Comparison of ENCODE assay signal across 8 mouse cellular contexts in the genomic region with DNA sequence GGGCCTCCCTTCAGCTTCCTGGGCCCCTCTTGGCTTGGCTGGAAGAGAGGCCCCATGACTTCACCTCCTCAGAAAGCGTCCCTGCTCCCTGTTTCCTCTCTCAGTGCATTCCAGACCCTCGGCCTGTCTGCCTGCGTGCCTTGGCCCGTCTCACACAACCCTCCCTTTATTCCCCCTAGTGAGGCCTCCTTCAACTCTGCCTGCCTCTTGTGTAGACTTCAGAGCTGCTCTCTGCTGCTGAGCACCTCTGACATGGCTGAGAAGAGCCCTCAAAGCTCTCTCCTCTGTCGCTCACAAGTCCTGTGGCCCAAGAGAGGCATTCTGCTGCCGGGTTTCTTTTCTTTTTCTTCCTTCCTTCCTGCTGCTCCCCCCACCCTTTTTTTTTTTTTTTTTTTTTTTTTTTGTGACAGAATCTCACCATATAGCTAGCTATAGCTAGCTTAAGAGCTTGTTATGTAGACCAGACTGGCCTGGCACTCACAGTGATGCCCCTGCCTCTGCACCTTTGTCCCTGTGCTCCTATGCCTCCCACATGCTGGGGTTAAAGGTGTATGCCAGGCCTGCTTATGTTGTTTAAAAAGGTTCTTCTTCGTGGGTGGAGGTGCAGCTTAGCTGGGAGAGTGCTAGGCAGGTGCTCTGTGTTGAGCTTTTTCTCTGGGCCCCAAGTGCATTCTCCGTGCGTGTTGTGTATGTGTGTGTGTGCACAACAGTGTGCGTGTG. TPM values are rescaled to one million over a fixed set of nuclear protein-coding genes. Genes with fewer than 3 reads are reported as not detected.
DNase-seq lines count a peak whose midpoint lies in the region; ATAC-seq and TF ChIP-seq lines count a peak whose summit lies in the region.

No protein-coding gene starts in this region.

- 32% methylated on average over 10 of the region's 10 CpGs for WGBS in kidney, postnatal 0 days
- 42% methylated on average over 10 of the region's 10 CpGs for WGBS in forebrain, embryonic 16.5 days
- 41% methylated on average over 10 of the region's 10 CpGs for WGBS in liver, embryonic 13.5 days (ENCODE audit: insufficient replicate concordance)
- 25% methylated on average over 10 of the region's 10 CpGs for WGBS in stomach, embryonic 14.5 days

- intact Hi-C loops in left cerebral cortex, postnatal 10 days (cut with DNase I): no loop called here

- H3K27me3 ChIP-seq in kidney, postnatal 0 days (ENCODE audit: insufficient read depth, low read length): no peaks in the 10 kb centered on the region
- no peaks in the 10 kb centered on the region for H3K27me3 ChIP-seq in forebrain, embryonic 16.5 days (replicated peaks; ENCODE audit: control insufficient read depth, insufficient read depth, low read length)
- no peaks in the 10 kb centered on the region for H3K27me3 ChIP-seq in liver, embryonic 13.5 days
- no peaks in the 10 kb centered on the region for H3K27me3 ChIP-seq in stomach, embryonic 14.5 days (ENCODE audit: control insufficient read depth, insufficient read depth, low read length)

- no peaks in the 10 kb centered on the region for H3K9me3 ChIP-seq in kidney, postnatal 0 days (replicated peaks; ENCODE audit: low read length)
- H3K9me3 ChIP-seq in forebrain, embryonic 16.5 days (ENCODE audit: control insufficient read depth, low read length): no peaks in the 10 kb centered on the region
- H3K9me3 ChIP-seq in liver, embryonic 13.5 days (replicated peaks): no peaks in the 10 kb centered on the region
- no peaks in the 10 kb centered on the region for H3K9me3 ChIP-seq in stomach, embryonic 14.5 days (ENCODE audit: control insufficient read depth, low read depth, low read length)

- no peaks in the 10 kb centered on the region for H3K36me3 ChIP-seq in kidney, postnatal 0 days (ENCODE audit: insufficient read depth, low read length)
- H3K36me3 ChIP-seq in forebrain, embryonic 16.5 days (ENCODE audit: control insufficient read depth, insufficient read depth): no peaks in the 10 kb centered on the region
- H3K36me3 ChIP-seq in liver, embryonic 13.5 days: no peaks in the 10 kb centered on the region
- H3K36me3 ChIP-seq in stomach, embryonic 14.5 days (ENCODE audit: control insufficient read depth, insufficient read depth, low read length): no peaks in the 10 kb centered on the region

- peak; percentile 80 for DNase-seq in kidney, postnatal 0 days (ENCODE audit: low spot score)
- no peak for DNase-seq in kidney, postnatal 36 days
- DNase-seq in liver, embryonic 13.5 days: no peak
- no peak for DNase-seq in left cerebral cortex, postnatal 10 days (ENCODE audit: extremely low spot score in 1 of 2, low spot score in 2 of 2)
- DNase-seq in layer of hippocampus, adult 9-10 months (ENCODE audit: low spot score): no peak
- no peak for DNase-seq in spleen, adult 12 weeks (ENCODE audit: low spot score)

- H3K9ac ChIP-seq in kidney, postnatal 0 days (ENCODE audit: low read depth, low read length): no peak overlapping the region; the same call in 1 of the 2 replicates
- H3K9ac ChIP-seq in forebrain, embryonic 16.5 days (replicated peaks; ENCODE audit: low read depth, low read length): no peak overlapping the region
- peak overlapping the region; percentile 71 for H3K9ac ChIP-seq in liver, embryonic 13.5 days
- peak overlapping the region; percentile 1; the same call in 1 of the 2 replicates for H3K9ac ChIP-seq in stomach, embryonic 14.5 days (replicated peaks; ENCODE audit: low read depth, low read length)

- H3K4me1 ChIP-seq in kidney, postnatal 0 days (replicated peaks; ENCODE audit: insufficient read depth, low read length): peaks cover 16% of the 10 kb centered on the region; the same call in 1 of the 2 replicates
- no peaks in the 10 kb centered on the region for H3K4me1 ChIP-seq in forebrain, embryonic 16.5 days (replicated peaks; ENCODE audit: control insufficient read depth, insufficient read depth, low read length)
- peaks cover 84% of the 10 kb centered on the region for H3K4me1 ChIP-seq in liver, embryonic 13.5 days (replicated peaks)
- peaks cover 36% of the 10 kb centered on the region for H3K4me1 ChIP-seq in stomach, embryonic 14.5 days (ENCODE audit: control insufficient read depth, insufficient read depth, low read length)

- no peak for ATAC-seq in kidney, postnatal 0 days (replicated peaks; ENCODE audit: low FRiP score, low read depth)
- ATAC-seq in forebrain, embryonic 16.5 days: peak; percentile 33; the same call in 1 of the 2 replicates
- no peak for ATAC-seq in liver, embryonic 13.5 days (ENCODE audit: low read depth)
- peak; percentile 85 for ATAC-seq in stomach, embryonic 14.5 days (ENCODE audit: insufficient number of reproducible peaks, insufficient read depth, low FRiP score, low read depth)

- no peak for TF ChIP-seq CTCF in kidney, postnatal 0 days (IDR thresholded peaks at IDR 0.05; ENCODE audit: low read depth)

- H3K4me2 ChIP-seq in kidney, postnatal 0 days (ENCODE audit: low read length): no peak overlapping the region
- H3K4me2 ChIP-seq in forebrain, embryonic 16.5 days (ENCODE audit: low read length): no peak overlapping the region
- peak overlapping the region; percentile 23 for H3K4me2 ChIP-seq in liver, embryonic 13.5 days
- peak overlapping the region; percentile 18; the same call in 1 of the 2 replicates for H3K4me2 ChIP-seq in stomach, embryonic 14.5 days (replicated peaks; ENCODE audit: low read depth, low read length)

- H3K27ac ChIP-seq in kidney, postnatal 0 days: peak overlapping the region; percentile 60
- H3K27ac ChIP-seq in forebrain, embryonic 16.5 days (ENCODE audit: low read length): no peak overlapping the region
- peak overlapping the region; percentile 86 for H3K27ac ChIP-seq in liver, embryonic 13.5 days
- peak overlapping the region; percentile 97 for H3K27ac ChIP-seq in stomach, embryonic 14.5 days (ENCODE audit: low read length)

- no peak overlapping the region for H3K4me3 ChIP-seq in kidney, postnatal 0 days (replicated peaks; ENCODE audit: low read depth, low read length)
- H3K4me3 ChIP-seq in forebrain, embryonic 16.5 days (replicated peaks; ENCODE audit: low read length): no peak overlapping the region
- no peak overlapping the region for H3K4me3 ChIP-seq in liver, embryonic 13.5 days (replicated peaks)
- H3K4me3 ChIP-seq in stomach, embryonic 14.5 days (ENCODE audit: low read depth, low read length): no peak overlapping the region

RNA-seq across cellular contexts. Expression of a gene that starts 22.9 kb away (rescaled TPM):
- polyA plus RNA-seq in kidney, postnatal 0 days (2015; fragmentation: Nextera tagmentation; extraction: Ambion mirVana): 199 and 202 TPM in 2 replicates
- polyA plus RNA-seq in forebrain, embryonic 16.5 days (2015; fragmentation: Nextera tagmentation; extraction: Ambion mirVana): 58.5 and 66.0 TPM in 2 replicates
- 387 and 400 TPM in 2 replicates for polyA plus RNA-seq in liver, embryonic 13.5 days (2015; fragmentation: Nextera tagmentation; extraction: Ambion mirVana)
- 425 and 428 TPM in 2 replicates for polyA plus RNA-seq in stomach, embryonic 14.5 days (2014; fragmentation: Nextera tagmentation; extraction: Ambion mirVana)
- total RNA-seq in left cerebral cortex, postnatal 10 days (2021): 10 to 100 TPM; 24.5 to 26.7 TPM

RNA-seq across cellular contexts. Expression of a gene that starts 25.6 kb away (rescaled TPM):
- 21.4 and 24.9 TPM in 2 replicates for polyA plus RNA-seq in kidney, postnatal 0 days (2015; fragmentation: Nextera tagmentation; extraction: Ambion mirVana)
- 24.9 and 25.7 TPM in 2 replicates for polyA plus RNA-seq in forebrain, embryonic 16.5 days (2015; fragmentation: Nextera tagmentation; extraction: Ambion mirVana)
- 14.4 and 14.5 TPM in 2 replicates for polyA plus RNA-seq in liver, embryonic 13.5 days (2015; fragmentation: Nextera tagmentation; extraction: Ambion mirVana)
- 24.5 and 27.3 TPM in 2 replicates for polyA plus RNA-seq in stomach, embryonic 14.5 days (2014; fragmentation: Nextera tagmentation; extraction: Ambion mirVana)
- total RNA-seq in left cerebral cortex, postnatal 10 days (2021): 10 to 100 TPM; 13.8 to 14.3 TPM

Comparison
In these comparisons a context has a peak if more than half of its experiments do, and no peak if none do; other contexts are left out.
1. ATAC-seq: peak in forebrain, embryonic 16.5 days (single experiment) and stomach, embryonic 14.5 days (single experiment); none in kidney, postnatal 0 days (single experiment) and liver, embryonic 13.5 days (single experiment).
2. H3K4me2 ChIP-seq: peak in liver, embryonic 13.5 days (single experiment) and stomach, embryonic 14.5 days (single experiment); none in kidney, postnatal 0 days (single experiment) and forebrain, embryonic 16.5 days (single experiment).
3. H3K9ac ChIP-seq: peak in liver, embryonic 13.5 days (single experiment) and stomach, embryonic 14.5 days (single experiment); none in kidney, postnatal 0 days (single experiment) and forebrain, embryonic 16.5 days (single experiment).